Comparison of ENCODE assay signal across 8 mouse cellular contexts in the genomic region with DNA sequence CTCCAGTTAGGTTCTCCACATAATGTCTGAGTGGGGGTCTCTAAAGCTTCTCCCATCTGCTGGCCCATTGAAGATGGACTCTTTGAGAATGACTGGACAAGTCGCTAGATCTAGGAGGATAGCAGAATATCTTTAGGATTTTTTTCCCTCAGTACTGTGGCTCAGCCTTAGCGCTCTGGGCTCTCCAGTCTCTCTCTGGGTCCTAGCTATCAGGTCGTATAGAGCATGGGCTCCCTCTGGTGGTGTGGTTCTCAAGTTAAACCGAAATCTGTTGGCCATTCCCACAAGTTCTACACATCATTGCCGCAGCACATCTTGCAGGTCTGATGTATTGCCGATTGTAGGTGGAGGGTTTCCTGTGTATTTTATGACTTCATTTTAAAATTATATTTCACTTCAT.
A peak's percentile ranks its signal among the peaks of the same experiment; 100 is the strongest.
DNase-seq lines count a peak whose midpoint lies in the region.

No protein-coding gene starts in this region.

- H3K4me3 ChIP-seq in limb, embryonic 10.5 days: no peak overlapping the region

- no peaks in the 10 kb centered on the region for H3K27me3 ChIP-seq in limb, embryonic 10.5 days (ENCODE audit: low read depth, poor library complexity, severe bottlenecking)

- H3K9me3 ChIP-seq in limb, embryonic 10.5 days (replicated peaks): no peaks in the 10 kb centered on the region

- 37% methylated on average over 6 of the region's 6 CpGs for WGBS in limb, embryonic 10.5 days

- H3K4me1 ChIP-seq in limb, embryonic 10.5 days: no peaks in the 10 kb centered on the region

- intact Hi-C loops in gastrocnemius, postnatal 36 days (cut with DNase I): loop anchor here (5.0 kb wide), 3 partner anchors 190 to 315 kb away; no protein-coding TSS in a partner anchor

- no peak overlapping the region for H3K27ac ChIP-seq in limb, embryonic 10.5 days

- DNase-seq in 3T3-L1 (ENCODE audit: low read depth, low spot score): peak; percentile 93
- peak; percentile 61 to 89 for DNase-seq in adrenal gland, adult (ENCODE audit: inconsistent age in 2 of 2, low spot score in 1 of 2)
- DNase-seq in embryo, embryonic 10.5 days (ENCODE audit: low spot score): peak; percentile 93
- peak; percentile 25 to 64 for DNase-seq in gastrocnemius, postnatal 36 days
- DNase-seq in kidney, adult 8-10 months: peak; percentile 70 to 89
- DNase-seq in limb, embryonic 10.5 days (ENCODE audit: low spot score): peak; percentile 82
- peak; percentile 88 for DNase-seq in naive thymus-derived CD4-positive, alpha-beta T cell, adult 2 months (ENCODE audit: low read depth)
- peak; percentile 57 to 74 for DNase-seq in spleen, postnatal 4 days (ENCODE audit: low spot score in 2 of 2)

- no peaks in the 10 kb centered on the region for H3K36me3 ChIP-seq in limb, embryonic 10.5 days
